Mouse (Mus musculus): ENCODE data around the gene Madd. TPM values are rescaled to one million over a fixed set of nuclear protein-coding genes. Genes with fewer than 3 reads are reported as not detected.
"Not testable (repeated sequence)": the region's sequence is repeated elsewhere in the genome, so short reads cannot be mapped to it uniquely, and the experiment has no call there.

Gene Madd
- total and polyA plus RNA-seq, 2 experiments: 14.1 to 15.3 TPM

- no peak for DNase-seq (ENCODE audit: extremely low read depth, low read depth, low spot score)
- Histone ChIP-seq H3K4me3 (ENCODE audit: insufficient read depth, low read depth, low read length) (no peak overlapping the region), H3K79me2 (ENCODE audit: control insufficient read depth, insufficient read depth, low read length) (no peaks in the 10 kb centered on the region), H3K9ac (ENCODE audit: low read depth, low read length) (no peak overlapping the region), H3K4me1 (ENCODE audit: control insufficient read depth, insufficient read depth, low read length) (no peaks in the 10 kb centered on the region; the same call in 1 of the 2 replicates), H3K27me3 (ENCODE audit: control insufficient read depth, insufficient read depth, low read length) (no peaks in the 10 kb centered on the region), H3K36me3 (ENCODE audit: control insufficient read depth, insufficient read depth, low read length) (no peaks in the 10 kb centered on the region), H3K27ac (replicated peaks; ENCODE audit: insufficient read depth, low read depth, low read length) (no peak overlapping the region)
- TF ChIP-seq CTCF (IDR thresholded peaks at IDR 0.05; ENCODE audit: low read depth, low read length) (no peak), POLR2A (IDR thresholded peaks at IDR 0.05; ENCODE audit: extremely low read depth, insufficient read depth, low read length) (no peak)
- 83% methylated on average over 5 of the region's 5 CpGs for WGBS
Observed at GRCm38 (mm10) chr2:91116842-91117241, 66.8 kb downstream of the Madd start.

GRCm38 (mm10) chr2:91115578-91115970, 68.1 kb downstream of the Madd start:
- Histone ChIP-seq H3K79me2 (ENCODE audit: control insufficient read depth, insufficient read depth, low read length) (no peaks in the 10 kb centered on the region), H3K36me3 (ENCODE audit: control insufficient read depth, insufficient read depth, low read length) (no peaks in the 10 kb centered on the region), H3K27me3 (ENCODE audit: control insufficient read depth, insufficient read depth, low read length) (no peaks in the 10 kb centered on the region), H3K4me3 (ENCODE audit: insufficient read depth, low read depth, low read length) (peak overlapping the region; percentile 41; the same call in 1 of the 2 replicates), H3K9ac (ENCODE audit: low read depth, low read length) (peak overlapping the region; percentile 73), H3K4me1 (ENCODE audit: control insufficient read depth, insufficient read depth, low read length) (no peaks in the 10 kb centered on the region; the same call in 1 of the 2 replicates), H3K27ac (replicated peaks; ENCODE audit: insufficient read depth, low read depth, low read length) (no peak overlapping the region)
- DNase-seq (ENCODE audit: extremely low read depth, low read depth, low spot score): no peak
- TF ChIP-seq POLR2A (IDR thresholded peaks at IDR 0.05; ENCODE audit: extremely low read depth, insufficient read depth, low read length) (no peak), CTCF (IDR thresholded peaks at IDR 0.05; ENCODE audit: low read depth, low read length) (no peak)
- WGBS: 28% methylated on average over 12 of the region's 12 CpGs

- no peaks in the 10 kb centered on the region for H3K36me3 ChIP-seq (ENCODE audit: control insufficient read depth, insufficient read depth, low read length)
- H3K4me1 ChIP-seq (ENCODE audit: control insufficient read depth, insufficient read depth, low read length): peaks cover 3% of the 10 kb centered on the region; the same call in 1 of the 2 replicates
- peak overlapping the region; percentile 41 for H3K4me3 ChIP-seq (ENCODE audit: insufficient read depth, low read depth, low read length)
- peak; percentile 82 for DNase-seq (ENCODE audit: extremely low read depth, low read depth, low spot score)
- H3K9ac ChIP-seq (ENCODE audit: low read depth, low read length): peak overlapping the region; percentile 73
- H3K27me3 ChIP-seq (ENCODE audit: control insufficient read depth, insufficient read depth, low read length): no peaks in the 10 kb centered on the region
- no peaks in the 10 kb centered on the region for H3K79me2 ChIP-seq (ENCODE audit: control insufficient read depth, insufficient read depth, low read length)
- WGBS: 11% methylated on average over 42 of the region's 42 CpGs
- H3K27ac ChIP-seq (replicated peaks; ENCODE audit: insufficient read depth, low read depth, low read length): no peak overlapping the region
- no peak for TF ChIP-seq POLR2A (IDR thresholded peaks at IDR 0.05; ENCODE audit: extremely low read depth, insufficient read depth, low read length)
- peak; percentile 100 for TF ChIP-seq CTCF (IDR thresholded peaks at IDR 0.05; ENCODE audit: low read depth, low read length)
Observed at GRCm38 (mm10) chr2:91114781-91115577, 68.7 kb downstream of the Madd start.

DNA sequence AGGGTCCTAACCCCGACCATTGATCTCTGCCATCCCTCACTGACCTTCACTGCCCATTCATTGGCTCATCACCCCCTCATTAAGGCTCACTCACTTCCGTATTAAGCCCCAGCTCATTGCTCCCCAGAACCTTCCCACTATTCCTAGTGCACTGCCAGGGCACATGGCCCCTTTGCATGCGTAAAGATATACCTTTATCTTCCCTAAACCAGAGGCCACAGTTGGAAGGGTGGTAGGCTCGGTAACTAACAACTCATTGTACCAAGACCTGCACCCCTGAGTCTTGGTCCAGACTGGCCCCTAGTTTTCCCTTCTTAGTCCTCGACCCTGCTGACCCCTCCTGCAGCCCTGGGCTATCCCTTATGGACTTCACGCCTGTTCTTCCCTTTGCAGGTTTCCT, 69.8 kb downstream of the Madd start:
- H3K27ac ChIP-seq (replicated peaks; ENCODE audit: insufficient read depth, low read depth, low read length): no peak overlapping the region
- TF ChIP-seq CTCF (IDR thresholded peaks at IDR 0.05; ENCODE audit: low read depth, low read length) (no peak), POLR2A (IDR thresholded peaks at IDR 0.05; ENCODE audit: extremely low read depth, insufficient read depth, low read length) (no peak)
- H3K36me3 ChIP-seq (ENCODE audit: control insufficient read depth, insufficient read depth, low read length): no peaks in the 10 kb centered on the region
- H3K27me3 ChIP-seq (ENCODE audit: control insufficient read depth, insufficient read depth, low read length): no peaks in the 10 kb centered on the region
- no peak overlapping the region for H3K4me3 ChIP-seq (ENCODE audit: insufficient read depth, low read depth, low read length)
- no peak for DNase-seq (ENCODE audit: extremely low read depth, low read depth, low spot score)
- H3K4me1 ChIP-seq (ENCODE audit: control insufficient read depth, insufficient read depth, low read length): peaks cover 5% of the 10 kb centered on the region; the same call in 1 of the 2 replicates
- no peaks in the 10 kb centered on the region for H3K79me2 ChIP-seq (ENCODE audit: control insufficient read depth, insufficient read depth, low read length)
- no peak overlapping the region for H3K9ac ChIP-seq (ENCODE audit: low read depth, low read length)
- WGBS: 80% methylated on average over 6 of the region's 6 CpGs

- Histone ChIP-seq H3K27ac (replicated peaks; ENCODE audit: insufficient read depth, low read depth, low read length) (no peak overlapping the region), H3K27me3 (ENCODE audit: control insufficient read depth, insufficient read depth, low read length) (no peaks in the 10 kb centered on the region), H3K4me1 (ENCODE audit: control insufficient read depth, insufficient read depth, low read length) (peaks cover 5% of the 10 kb centered on the region; the same call in 1 of the 2 replicates), H3K36me3 (ENCODE audit: control insufficient read depth, insufficient read depth, low read length) (no peaks in the 10 kb centered on the region), H3K79me2 (ENCODE audit: control insufficient read depth, insufficient read depth, low read length) (no peaks in the 10 kb centered on the region), H3K9ac (ENCODE audit: low read depth, low read length) (no peak overlapping the region), H3K4me3 (ENCODE audit: insufficient read depth, low read depth, low read length) (no peak overlapping the region)
- 81% methylated on average over 10 of the region's 10 CpGs for WGBS
- DNase-seq (ENCODE audit: extremely low read depth, low read depth, low spot score): no peak
- TF ChIP-seq CTCF (IDR thresholded peaks at IDR 0.05; ENCODE audit: low read depth, low read length) (no peak), POLR2A (IDR thresholded peaks at IDR 0.05; ENCODE audit: extremely low read depth, insufficient read depth, low read length) (no peak)
Observed at GRCm38 (mm10) chr2:91113334-91113733, 70.3 kb downstream of the Madd start.

DNA sequence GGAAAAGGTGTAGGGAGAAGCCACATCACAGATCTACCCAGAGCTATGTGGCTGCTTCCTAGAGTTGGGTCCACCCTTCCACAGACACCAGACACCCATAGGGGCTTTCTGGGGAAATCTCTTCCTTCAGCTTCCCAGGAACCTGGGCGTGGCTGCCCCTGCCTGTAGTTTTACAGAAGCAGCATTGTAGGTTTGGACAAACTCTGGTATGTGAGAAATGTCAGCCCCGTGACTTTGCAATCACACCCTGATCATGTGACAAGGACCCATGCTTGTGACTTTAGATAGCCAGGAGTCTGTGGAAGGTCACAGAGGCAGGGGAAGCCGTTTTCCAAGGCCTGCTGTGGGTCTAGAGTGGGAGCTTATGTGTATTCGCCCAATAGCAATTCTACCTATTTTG, 71.1 kb downstream of the Madd start:
- no peak for DNase-seq (ENCODE audit: extremely low read depth, low read depth, low spot score)

GRCm38 (mm10) chr2:91111832-91112231, 71.8 kb downstream of the Madd start:
- WGBS: 89% methylated on average over 3 of the region's 3 CpGs
- H3K4me1 ChIP-seq (ENCODE audit: control insufficient read depth, insufficient read depth, low read length); H3K9ac ChIP-seq (ENCODE audit: low read depth, low read length); DNase-seq (ENCODE audit: extremely low read depth, low read depth, low spot score); H3K4me3 ChIP-seq (ENCODE audit: insufficient read depth, low read depth, low read length); H3K27ac ChIP-seq (replicated peaks; ENCODE audit: insufficient read depth, low read depth, low read length); H3K79me2 ChIP-seq (ENCODE audit: control insufficient read depth, insufficient read depth, low read length); H3K27me3 ChIP-seq (ENCODE audit: control insufficient read depth, insufficient read depth, low read length); H3K36me3 ChIP-seq (ENCODE audit: control insufficient read depth, insufficient read depth, low read length): not testable (repeated sequence)

More for the DNA sequence above, 71.1 kb downstream of the Madd start:
- no peaks in the 10 kb centered on the region for H3K79me2 ChIP-seq (ENCODE audit: control insufficient read depth, insufficient read depth, low read length)
- H3K27me3 ChIP-seq (ENCODE audit: control insufficient read depth, insufficient read depth, low read length): no peaks in the 10 kb centered on the region
- H3K36me3 ChIP-seq (ENCODE audit: control insufficient read depth, insufficient read depth, low read length): no peaks in the 10 kb centered on the region
- no peak overlapping the region for H3K9ac ChIP-seq (ENCODE audit: low read depth, low read length)
- peaks cover 5% of the 10 kb centered on the region; the same call in 1 of the 2 replicates for H3K4me1 ChIP-seq (ENCODE audit: control insufficient read depth, insufficient read depth, low read length)
- 74% methylated on average over 4 of the region's 4 CpGs for WGBS
- no peak overlapping the region for H3K27ac ChIP-seq (replicated peaks; ENCODE audit: insufficient read depth, low read depth, low read length)
- TF ChIP-seq POLR2A (IDR thresholded peaks at IDR 0.05; ENCODE audit: extremely low read depth, insufficient read depth, low read length) (no peak), CTCF (IDR thresholded peaks at IDR 0.05; ENCODE audit: low read depth, low read length) (no peak)
- H3K4me3 ChIP-seq (ENCODE audit: insufficient read depth, low read depth, low read length): no peak overlapping the region
